Mouse (Mus musculus) myocyte (in vitro differentiated cells): ENCODE data around the gene Tmem53.

Experiments used
- CEBPB ChIP-seq: IDR thresholded peaks from 2 replicates; pipeline ENCODE4 v1.6.1; 2011; ENCODE audit warnings: mild to moderate bottlenecking, moderate library complexity; ENCODE audit not compliant: poor library complexity, insufficient read depth, severe bottlenecking
- E2F4 ChIP-seq: IDR thresholded peaks from one replicate; pipeline ENCODE4 v1.6.1; 2011; ENCODE audit warnings: mild to moderate bottlenecking, control low read depth, moderate library complexity; ENCODE audit not compliant: insufficient read depth
- MAX ChIP-seq: IDR thresholded peaks from one replicate; pipeline ENCODE4 v1.6.1; 2011; ENCODE audit warnings: low read depth, mild to moderate bottlenecking, control low read depth
- MYOD1 ChIP-seq, 3 experiments: IDR thresholded peaks; one replicate each; pipeline ENCODE4 v1.6.1; 2011; ENCODE audit warnings: control low read depth in 2 of 3, low read depth in 2 of 3, mild to moderate bottlenecking in 2 of 3, moderate library complexity in 1 of 3; ENCODE audit not compliant: insufficient read length in 2 of 3, control insufficient read depth in 1 of 3
- MYOG ChIP-seq, 3 experiments: IDR thresholded peaks; one replicate each; pipeline ENCODE4 v1.6.1; 2011; ENCODE audit warnings: control low read depth in 2 of 3, low read depth in 2 of 3, mild to moderate bottlenecking in 2 of 3; ENCODE audit not compliant: insufficient read length in 2 of 3, control insufficient read depth in 1 of 3, insufficient read depth in 1 of 3
- POLR2A ChIP-seq: IDR thresholded peaks from one replicate; pipeline ENCODE4 v1.6.1; 2011; ENCODE audit warnings: low read depth, mild to moderate bottlenecking, control low read depth, moderate library complexity; ENCODE audit not compliant: insufficient read length
- TCF12 ChIP-seq: IDR thresholded peaks from one replicate; pipeline ENCODE4 v1.6.1; 2011; ENCODE audit warnings: mild to moderate bottlenecking, control low read depth; ENCODE audit not compliant: poor library complexity, insufficient read depth, severe bottlenecking
- USF1 ChIP-seq: IDR thresholded peaks from one replicate; pipeline ENCODE4 v1.6.1; 2011; ENCODE audit warnings: low read depth, mild to moderate bottlenecking, control low read depth, moderate library complexity

GRCm38 (mm10) chr4:117261222-117261621 is 9.5 kb downstream of the Tmem53 start:
- TF ChIP-seq POLR2A = no peak
- TF ChIP-seq MYOG (IDR thresholded peaks at IDR 0.05; ENCODE audit: control insufficient read depth in 1 of 3, insufficient read depth in 1 of 3, insufficient read length in 2 of 3, low read depth in 2 of 3) = no peak
- no peak for TF ChIP-seq USF1
- TF ChIP-seq MYOD1 (IDR thresholded peaks at IDR 0.05; ENCODE audit: control insufficient read depth in 1 of 3, insufficient read length in 2 of 3, low read depth in 2 of 3) = no peak
- no peak for TF ChIP-seq E2F4
- no peak for TF ChIP-seq TCF12
- TF ChIP-seq CEBPB = no peak
- TF ChIP-seq MAX = no peak
